Mouse (Mus musculus): Measurements from ENCODE around the gene Ksr1. TPM values are rescaled to one million over a fixed set of nuclear protein-coding genes. Genes with fewer than 3 reads are reported as not detected.

Gene Ksr1
- total RNA-seq, 2 experiments from 2014 or later, result 189 to 205 TPM

DNA sequence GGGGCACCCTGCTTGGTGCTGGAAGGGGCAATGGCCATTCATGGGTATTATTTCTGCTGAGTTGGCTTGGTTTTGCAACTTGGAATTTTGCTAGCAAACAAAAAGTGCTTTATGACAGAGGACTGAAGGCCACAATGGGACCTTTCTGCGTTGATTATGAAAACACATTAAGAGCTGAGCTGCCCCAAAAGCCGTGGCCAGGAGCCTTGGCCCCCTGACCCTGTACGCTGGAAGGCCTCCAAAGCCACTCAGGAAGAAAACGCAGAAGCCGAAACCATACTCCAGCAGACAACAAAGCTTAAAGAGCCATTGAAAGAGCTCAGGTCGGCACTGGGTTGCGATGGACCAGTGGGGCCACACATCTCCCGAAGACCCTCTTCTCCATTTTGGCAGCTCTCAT lies 47.2 kb downstream of the Ksr1 start:
- no peak for DNase-seq (ENCODE audit: extremely low spot score in 1 of 2, low spot score in 1 of 2)

- DNase-seq (ENCODE audit: extremely low spot score in 1 of 2, low spot score in 1 of 2), result no peak
These were observed 48.5 kb downstream of the Ksr1 start for GRCm38 (mm10) chr11:79097736-79098135.

- no peak for DNase-seq (ENCODE audit: extremely low spot score in 1 of 2, low spot score in 1 of 2)
These were observed 49.5 kb downstream of the Ksr1 start for GRCm38 (mm10) chr11:79096673-79097072.

DNA sequence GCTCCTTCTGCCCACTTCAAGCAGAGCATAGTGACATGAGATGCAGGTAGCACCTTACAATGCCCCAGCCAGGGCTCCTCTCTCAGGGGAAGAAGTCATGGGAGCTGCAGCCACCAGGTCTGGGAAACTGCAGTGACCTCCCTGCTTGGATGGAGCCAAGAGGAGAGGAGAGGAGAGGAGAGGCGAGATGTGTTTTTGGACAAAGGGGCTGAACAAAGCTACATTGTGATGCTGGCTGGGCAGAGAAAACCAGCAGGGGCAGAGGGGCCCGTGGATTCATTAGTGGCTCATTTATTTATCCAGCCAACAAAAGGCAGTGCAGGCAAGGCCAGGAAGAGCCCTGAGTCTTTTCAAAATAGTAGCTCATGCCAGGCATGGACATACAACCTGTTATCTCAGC lies 50.5 kb downstream of the Ksr1 start:
- DNase-seq (ENCODE audit: extremely low spot score in 1 of 2, low spot score in 1 of 2), result no peak

DNA sequence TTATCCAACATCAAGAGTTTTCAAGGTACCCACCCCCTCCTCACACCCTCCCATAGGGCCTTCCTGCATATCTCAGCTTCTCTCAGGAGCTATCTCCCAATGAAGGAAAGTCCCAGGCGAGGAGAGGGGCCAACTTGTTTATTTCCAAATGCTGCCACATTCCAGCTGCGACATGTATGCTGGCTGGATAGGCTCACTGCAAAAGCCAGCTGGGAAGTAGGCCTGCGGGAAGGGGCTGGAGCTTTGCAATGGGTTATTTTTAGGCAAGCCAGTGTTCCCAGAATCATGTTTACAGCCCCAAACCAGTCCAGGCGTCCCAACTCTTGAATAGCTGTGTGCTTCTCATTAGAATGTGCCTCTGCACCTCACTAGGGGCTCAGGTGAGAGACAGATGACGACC lies 51.5 kb downstream of the Ksr1 start:
- no peak for DNase-seq (ENCODE audit: extremely low spot score in 1 of 2, low spot score in 1 of 2)

GRCm38 (mm10) chr11:79093986-79094695 lies 52.1 kb downstream of the Ksr1 start:
- DNase-seq (ENCODE audit: extremely low spot score in 1 of 2, low spot score in 1 of 2), result no peak

GRCm38 (mm10) chr11:79093386-79093906 lies 52.8 kb downstream of the Ksr1 start:
- DNase-seq (ENCODE audit: extremely low spot score in 1 of 2, low spot score in 1 of 2), result no peak

DNA sequence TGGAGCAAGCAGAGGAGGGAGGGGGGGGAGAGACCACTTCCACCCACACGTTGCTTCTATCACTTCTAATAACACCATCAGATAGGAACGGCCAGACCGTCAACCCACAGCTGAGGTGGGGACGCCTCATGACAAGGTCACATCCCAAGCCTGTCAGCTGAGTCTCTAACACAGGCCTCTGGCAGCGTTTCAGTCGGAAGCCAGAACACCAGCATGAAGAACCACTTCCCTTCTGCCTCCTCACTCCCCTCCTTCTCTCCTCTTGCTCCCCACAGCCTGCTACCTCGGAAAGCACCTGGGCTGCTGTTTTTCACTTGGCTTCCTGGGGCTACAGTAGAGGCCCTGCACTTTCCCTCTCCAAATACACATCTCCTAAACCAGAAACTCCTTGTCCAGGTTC lies 53.4 kb downstream of the Ksr1 start:
- DNase-seq (ENCODE audit: extremely low spot score in 1 of 2, low spot score in 1 of 2), result no peak

DNA sequence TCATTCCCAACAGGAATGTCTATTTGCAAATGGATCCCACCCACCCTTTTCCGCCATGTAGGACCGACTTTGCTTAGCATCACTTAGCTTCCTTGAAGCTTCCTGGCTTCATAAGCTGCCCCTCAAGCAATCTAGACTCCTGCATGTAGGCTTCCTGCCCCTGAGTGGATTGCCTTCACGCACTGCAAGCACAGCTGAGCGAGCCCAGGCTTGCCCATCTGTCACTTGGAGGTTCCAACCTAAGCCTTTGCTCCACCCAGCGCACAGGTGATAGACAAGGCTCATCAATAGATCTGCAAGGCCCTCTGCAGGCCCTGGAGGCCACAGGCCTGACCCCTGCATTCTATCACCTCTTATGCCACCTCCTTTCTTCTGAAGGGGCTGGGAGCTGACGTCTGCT lies 54.0 kb downstream of the Ksr1 start:
- no peak for DNase-seq (ENCODE audit: extremely low spot score in 1 of 2, low spot score in 1 of 2)

GRCm38 (mm10) chr11:79089756-79090155 lies 56.5 kb downstream of the Ksr1 start:
- DNase-seq (ENCODE audit: extremely low spot score in 1 of 2, low spot score in 1 of 2), result no peak

DNA sequence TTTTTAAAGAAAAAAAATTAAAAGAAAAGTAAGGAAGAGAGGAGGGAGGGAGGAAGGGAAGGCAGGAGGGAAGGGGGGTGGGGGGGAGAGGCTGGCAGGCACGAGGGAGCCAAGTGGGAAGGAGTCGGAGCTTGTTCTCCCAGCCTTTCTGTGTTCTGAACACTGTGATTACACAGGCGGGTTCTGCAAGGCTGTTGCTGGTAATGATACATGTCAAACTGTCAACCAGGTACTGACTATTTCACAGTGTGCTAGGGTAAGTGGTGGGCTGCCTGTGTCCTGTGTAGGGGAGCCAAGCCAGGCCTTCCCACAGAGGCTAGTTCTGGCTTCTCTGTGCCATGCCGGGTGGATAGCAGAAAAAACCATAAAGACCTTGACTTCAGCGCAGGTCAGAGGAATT lies 57.2 kb downstream of the Ksr1 start:
- no peak for DNase-seq (ENCODE audit: extremely low spot score in 1 of 2, low spot score in 1 of 2)

- DNase-seq (ENCODE audit: extremely low spot score in 1 of 2, low spot score in 1 of 2), result no peak
These were observed 57.9 kb downstream of the Ksr1 start for GRCm38 (mm10) chr11:79088325-79088724.

GRCm38 (mm10) chr11:79087731-79088311 lies 58.4 kb downstream of the Ksr1 start:
- DNase-seq (ENCODE audit: extremely low spot score in 1 of 2, low spot score in 1 of 2), result no peak

DNA sequence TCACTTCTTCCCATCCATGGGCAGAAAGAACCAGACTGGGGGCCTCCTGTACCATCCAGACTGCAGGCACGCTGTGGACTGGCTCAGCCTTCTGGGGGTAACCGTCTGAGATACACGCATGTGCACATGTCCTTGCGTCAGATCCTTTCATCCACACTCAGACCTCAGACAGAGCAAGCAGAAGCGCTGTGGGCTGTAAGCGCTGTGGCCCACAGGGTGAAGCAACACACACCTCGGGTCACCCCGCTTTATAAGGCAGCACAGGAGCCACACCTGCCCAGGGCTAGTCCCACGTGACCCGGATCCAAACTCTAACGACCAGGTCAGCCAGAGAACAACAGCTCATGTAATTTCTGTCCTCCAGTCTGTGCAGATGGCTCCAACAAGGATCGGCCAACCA lies 59.4 kb downstream of the Ksr1 start:
- no peak for DNase-seq (ENCODE audit: extremely low spot score in 1 of 2, low spot score in 1 of 2)

DNA sequence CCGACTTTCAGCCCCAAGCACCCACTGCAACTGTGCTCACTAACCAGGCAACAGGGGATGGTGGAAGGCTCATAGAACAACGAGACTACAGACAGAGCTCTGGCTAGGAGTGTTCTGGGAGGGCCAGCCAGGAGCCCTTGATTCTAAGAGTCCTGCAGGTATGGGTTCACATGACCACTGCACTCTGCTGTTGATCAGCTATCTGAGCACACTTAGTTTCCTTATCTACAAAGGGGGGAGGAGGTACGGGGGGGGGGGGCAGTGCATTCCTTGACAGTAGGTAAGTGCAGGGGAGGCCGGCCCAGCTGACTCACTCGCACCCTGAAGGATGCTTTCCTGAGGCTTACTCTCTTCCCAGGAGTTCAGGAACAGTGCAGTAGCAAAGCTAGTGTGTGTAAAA lies 61.1 kb downstream of the Ksr1 start:
- no peak for DNase-seq (ENCODE audit: extremely low spot score in 1 of 2, low spot score in 1 of 2)

- DNase-seq (ENCODE audit: extremely low spot score in 1 of 2, low spot score in 1 of 2), result no peak
These were observed 63.2 kb downstream of the Ksr1 start for GRCm38 (mm10) chr11:79083018-79083441.

GRCm38 (mm10) chr11:79080965-79081891 lies 65.0 kb downstream of the Ksr1 start:
- DNase-seq (ENCODE audit: extremely low spot score in 1 of 2, low spot score in 1 of 2), result no peak

DNA sequence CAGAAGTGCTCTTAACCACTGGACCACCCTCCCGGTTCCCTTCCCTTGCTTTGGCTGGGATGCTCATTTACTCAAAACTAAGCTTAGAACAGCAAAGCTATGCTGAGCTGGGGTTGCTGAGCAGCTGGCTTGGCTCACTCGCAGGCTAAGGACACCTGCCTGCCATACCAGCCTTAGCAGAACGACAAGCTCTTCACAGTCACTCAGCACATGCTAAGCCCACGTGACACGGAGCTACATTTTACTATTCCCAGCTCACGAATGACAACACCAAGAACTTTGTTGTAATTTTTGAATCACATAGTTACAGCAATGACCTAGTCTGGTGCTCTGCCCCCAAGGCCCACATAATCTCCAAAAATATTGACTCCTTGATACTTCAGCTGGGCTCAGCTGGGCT lies 66.1 kb downstream of the Ksr1 start:
- no peak for DNase-seq (ENCODE audit: extremely low spot score in 1 of 2, low spot score in 1 of 2)

DNA sequence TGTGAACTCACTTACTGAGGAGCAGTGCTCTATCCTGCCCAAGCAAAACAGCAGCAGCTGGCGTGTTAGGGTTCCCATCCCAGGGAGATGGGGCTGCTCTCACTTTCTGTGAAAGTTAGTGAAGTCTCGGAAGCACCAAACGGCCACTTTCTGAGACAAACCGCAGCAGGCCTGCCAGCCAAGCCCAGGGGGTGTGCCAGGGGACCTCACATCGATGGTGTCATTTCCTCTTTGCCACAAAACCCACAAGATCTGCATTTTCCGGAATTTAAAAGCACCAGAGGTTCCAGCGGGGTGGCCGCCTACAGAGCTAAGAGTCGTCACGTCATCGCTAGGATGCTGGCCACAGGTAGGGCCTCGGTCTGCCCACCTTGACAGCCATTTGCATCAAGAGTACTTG lies 69.7 kb downstream of the Ksr1 start:
- no peak for DNase-seq (ENCODE audit: extremely low spot score in 1 of 2, low spot score in 1 of 2)

- no peak for DNase-seq (ENCODE audit: extremely low spot score in 1 of 2, low spot score in 1 of 2)
These were observed 71.2 kb downstream of the Ksr1 start for GRCm38 (mm10) chr11:79075044-79075443.

DNA sequence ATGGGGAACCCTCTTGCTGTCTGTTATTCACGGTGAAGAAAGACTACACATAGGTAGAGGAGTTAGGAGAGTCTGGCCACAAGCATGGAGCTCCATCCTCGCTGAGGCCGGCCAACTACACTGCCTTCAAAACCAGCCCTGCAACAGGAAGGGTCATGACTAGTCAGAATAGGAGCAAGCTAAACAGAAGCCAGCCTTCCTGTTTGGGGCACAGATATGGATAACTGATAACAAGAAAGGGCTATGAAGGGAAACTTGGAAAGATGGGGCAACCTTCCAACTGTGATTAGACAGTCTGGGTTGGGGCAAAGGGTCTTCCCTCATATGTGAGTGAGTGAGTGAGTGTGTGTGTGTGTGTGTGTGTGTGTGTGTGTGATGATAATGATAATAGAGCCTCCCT lies 71.6 kb downstream of the Ksr1 start:
- DNase-seq (ENCODE audit: extremely low spot score in 1 of 2, low spot score in 1 of 2), result no peak

All from layer of hippocampus, postnatal 25 days (tissue).